Mouse (Mus musculus): Measurements from ENCODE around the gene Mgat3. TPM values are rescaled to one million over a fixed set of nuclear protein-coding genes. Genes with fewer than 3 reads are reported as not detected.
A peak's percentile ranks its signal among the peaks of the same experiment; 100 is the strongest.

The Mgat3 gene
- polyA plus RNA-seq, 1 experiment from 2014 or later, result 7.3 TPM

GRCm38 (mm10) chr15:80143760-80144159 lies 29.8 kb upstream of the Mgat3 start:
- WGBS, result 88% methylated on average over 6 of the region's 6 CpGs
- DNase-seq (ENCODE audit: low spot score), result no peak
- peaks cover 42% of the 10 kb centered on the region for H3K36me3 ChIP-seq (ENCODE audit: control insufficient read depth, insufficient read depth, low read length)

DNA sequence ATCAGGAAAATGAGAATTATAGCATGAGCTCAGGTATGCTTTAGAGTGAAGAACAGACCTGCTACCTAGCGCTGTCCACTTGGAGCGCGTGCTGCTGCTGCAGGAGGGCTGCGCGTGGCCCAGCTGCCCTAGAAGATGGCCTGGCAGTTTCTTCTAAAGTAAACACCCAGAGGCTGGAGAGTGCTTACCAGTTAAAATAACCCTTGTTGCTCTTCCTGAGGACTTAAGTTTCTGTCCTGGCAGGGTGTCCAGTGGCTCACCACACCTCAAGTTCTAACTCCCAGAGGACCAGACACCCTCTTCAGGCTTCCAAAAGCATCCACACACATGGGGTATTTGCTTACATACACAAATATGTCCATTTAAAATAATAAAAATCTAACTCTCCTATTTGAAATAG lies 28.1 kb upstream of the Mgat3 start:
- no peaks in the 10 kb centered on the region for H3K4me1 ChIP-seq (ENCODE audit: control insufficient read depth, insufficient read depth, low read length)
- ATAC-seq (ENCODE audit: low read depth), result no peak
- H3K36me3 ChIP-seq (ENCODE audit: control insufficient read depth, insufficient read depth, low read length), result peaks cover 54% of the 10 kb centered on the region

More at GRCm38 (mm10) chr15:80143760-80144159, 29.8 kb upstream of the Mgat3 start:
- H3K9me3 ChIP-seq (ENCODE audit: control insufficient read depth, low read length), result peaks cover 6% of the 10 kb centered on the region; the same call in 1 of the 2 replicates
- ATAC-seq (ENCODE audit: low read depth), result no peak
- H3K27ac ChIP-seq (replicated peaks; ENCODE audit: low read depth, low read length), result no peak overlapping the region
- H3K9ac ChIP-seq (ENCODE audit: low read depth, low read length), result no peak overlapping the region
- H3K4me3 ChIP-seq (ENCODE audit: low read depth, low read length), result no peak overlapping the region
- H3K4me1 ChIP-seq (ENCODE audit: control insufficient read depth, insufficient read depth, low read length), result no peaks in the 10 kb centered on the region
- H3K4me2 ChIP-seq (ENCODE audit: low read depth, low read length), result no peak overlapping the region
- H3K27me3 ChIP-seq (replicated peaks; ENCODE audit: control insufficient read depth, insufficient read depth, low read length), result no peaks in the 10 kb centered on the region

GRCm38 (mm10) chr15:80146153-80146552 lies 27.4 kb upstream of the Mgat3 start:
- no peak for ATAC-seq (ENCODE audit: low read depth)
- Histone ChIP-seq H3K4me1 (ENCODE audit: control insufficient read depth, insufficient read depth, low read length) (no peaks in the 10 kb centered on the region), H3K9me3 (ENCODE audit: control insufficient read depth, low read length) (peaks cover 6% of the 10 kb centered on the region; the same call in 1 of the 2 replicates), H3K36me3 (ENCODE audit: control insufficient read depth, insufficient read depth, low read length) (peaks cover 55% of the 10 kb centered on the region), H3K4me3 (ENCODE audit: low read depth, low read length) (no peak overlapping the region), H3K27ac (replicated peaks; ENCODE audit: low read depth, low read length) (no peak overlapping the region), H3K27me3 (replicated peaks; ENCODE audit: control insufficient read depth, insufficient read depth, low read length) (no peaks in the 10 kb centered on the region), H3K9ac (ENCODE audit: low read depth, low read length) (no peak overlapping the region), H3K4me2 (ENCODE audit: low read depth, low read length) (no peak overlapping the region)
- no peak for DNase-seq (ENCODE audit: low spot score)
- WGBS, result 48% methylated on average over 6 of the region's 6 CpGs

More for the DNA sequence above, 28.1 kb upstream of the Mgat3 start:
- DNase-seq (ENCODE audit: low spot score), result no peak
- WGBS, result 84% methylated on average over 5 of the region's 5 CpGs
- Histone ChIP-seq H3K27me3 (replicated peaks; ENCODE audit: control insufficient read depth, insufficient read depth, low read length) (no peaks in the 10 kb centered on the region), H3K4me3 (ENCODE audit: low read depth, low read length) (no peak overlapping the region), H3K9me3 (ENCODE audit: control insufficient read depth, low read length) (peaks cover 6% of the 10 kb centered on the region; the same call in 1 of the 2 replicates), H3K27ac (replicated peaks; ENCODE audit: low read depth, low read length) (no peak overlapping the region), H3K4me2 (ENCODE audit: low read depth, low read length) (no peak overlapping the region), H3K9ac (ENCODE audit: low read depth, low read length) (no peak overlapping the region)

GRCm38 (mm10) chr15:80147090-80147489 lies 26.4 kb upstream of the Mgat3 start:
- no peak overlapping the region for H3K27ac ChIP-seq (replicated peaks; ENCODE audit: low read depth, low read length)
- ATAC-seq (ENCODE audit: low read depth), result no peak
- H3K27me3 ChIP-seq (replicated peaks; ENCODE audit: control insufficient read depth, insufficient read depth, low read length), result no peaks in the 10 kb centered on the region
- H3K4me2 ChIP-seq (ENCODE audit: low read depth, low read length), result no peak overlapping the region
- DNase-seq (ENCODE audit: low spot score), result no peak
- H3K4me1 ChIP-seq (ENCODE audit: control insufficient read depth, insufficient read depth, low read length), result no peaks in the 10 kb centered on the region
- 84% methylated on average over 14 of the region's 14 CpGs for WGBS
- H3K36me3 ChIP-seq (ENCODE audit: control insufficient read depth, insufficient read depth, low read length), result peaks cover 54% of the 10 kb centered on the region
- H3K4me3 ChIP-seq (ENCODE audit: low read depth, low read length), result no peak overlapping the region
- peaks cover 2% of the 10 kb centered on the region; the same call in 1 of the 2 replicates for H3K9me3 ChIP-seq (ENCODE audit: control insufficient read depth, low read length)
- no peak overlapping the region for H3K9ac ChIP-seq (ENCODE audit: low read depth, low read length)

GRCm38 (mm10) chr15:80147511-80147910 lies 26.0 kb upstream of the Mgat3 start:
- Histone ChIP-seq H3K4me2 (ENCODE audit: low read depth, low read length) (no peak overlapping the region), H3K4me1 (ENCODE audit: control insufficient read depth, insufficient read depth, low read length) (no peaks in the 10 kb centered on the region), H3K27ac (replicated peaks; ENCODE audit: low read depth, low read length) (no peak overlapping the region), H3K9me3 (ENCODE audit: control insufficient read depth, low read length) (no peaks in the 10 kb centered on the region), H3K27me3 (replicated peaks; ENCODE audit: control insufficient read depth, insufficient read depth, low read length) (no peaks in the 10 kb centered on the region), H3K9ac (ENCODE audit: low read depth, low read length) (no peak overlapping the region), H3K4me3 (ENCODE audit: low read depth, low read length) (no peak overlapping the region), H3K36me3 (ENCODE audit: control insufficient read depth, insufficient read depth, low read length) (peaks cover 54% of the 10 kb centered on the region; the same call in 1 of the 2 replicates)
- ATAC-seq (ENCODE audit: low read depth) (no peak), DNase-seq (ENCODE audit: low spot score) (no peak)
- 74% methylated on average over 5 of the region's 5 CpGs for WGBS

DNA sequence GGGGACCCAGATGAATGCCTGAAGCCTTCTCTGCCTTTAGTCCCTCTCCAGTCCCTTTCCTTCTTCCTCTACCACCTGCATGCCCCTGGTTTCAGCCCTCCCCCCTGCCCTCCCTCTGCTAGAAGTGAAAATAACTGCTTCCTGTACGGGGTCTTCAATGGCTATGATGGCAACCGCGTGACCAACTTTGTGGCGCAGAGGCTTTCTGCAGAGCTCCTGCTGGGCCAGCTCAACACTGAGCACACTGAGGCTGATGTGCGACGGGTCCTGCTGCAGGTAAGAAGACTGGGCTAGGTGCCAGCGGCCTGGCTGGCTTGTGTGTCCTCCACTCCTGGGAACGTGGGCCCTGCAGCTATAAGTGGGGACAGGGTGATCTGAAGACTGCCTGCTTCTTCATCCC lies 25.0 kb upstream of the Mgat3 start:
- ATAC-seq (ENCODE audit: low read depth) (no peak), DNase-seq (ENCODE audit: low spot score) (no peak)
- Histone ChIP-seq H3K36me3 (ENCODE audit: control insufficient read depth, insufficient read depth, low read length) (peaks cover 55% of the 10 kb centered on the region; the same call in 1 of the 2 replicates), H3K4me1 (ENCODE audit: control insufficient read depth, insufficient read depth, low read length) (no peaks in the 10 kb centered on the region), H3K4me2 (ENCODE audit: low read depth, low read length) (no peak overlapping the region), H3K9ac (ENCODE audit: low read depth, low read length) (no peak overlapping the region), H3K27me3 (replicated peaks; ENCODE audit: control insufficient read depth, insufficient read depth, low read length) (no peaks in the 10 kb centered on the region), H3K9me3 (ENCODE audit: control insufficient read depth, low read length) (no peaks in the 10 kb centered on the region), H3K27ac (replicated peaks; ENCODE audit: low read depth, low read length) (no peak overlapping the region), H3K4me3 (ENCODE audit: low read depth, low read length) (no peak overlapping the region)
- 83% methylated on average over 8 of the region's 8 CpGs for WGBS

DNA sequence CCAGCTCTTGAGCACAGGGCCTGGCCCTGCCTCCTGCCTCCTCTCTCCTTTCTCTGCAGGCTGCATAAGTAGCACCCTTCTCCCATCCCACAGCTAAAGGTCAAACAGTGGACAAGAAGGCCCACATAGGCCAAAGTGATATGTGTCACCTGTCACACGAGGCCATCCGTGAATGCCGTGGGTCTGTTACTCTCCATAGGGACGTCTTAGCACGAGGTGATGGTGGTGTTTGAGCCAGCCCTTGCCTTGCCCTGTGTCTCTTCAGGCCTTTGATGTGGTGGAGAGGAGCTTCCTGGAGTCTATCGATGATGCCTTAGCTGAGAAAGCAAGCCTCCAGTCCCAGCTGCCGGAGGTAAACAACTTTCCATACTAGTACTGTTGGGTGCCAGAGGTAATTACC lies 24.0 kb upstream of the Mgat3 start:
- Histone ChIP-seq H3K9ac (ENCODE audit: low read depth, low read length) (no peak overlapping the region), H3K9me3 (ENCODE audit: control insufficient read depth, low read length) (no peaks in the 10 kb centered on the region), H3K27ac (replicated peaks; ENCODE audit: low read depth, low read length) (no peak overlapping the region), H3K4me3 (ENCODE audit: low read depth, low read length) (no peak overlapping the region), H3K4me1 (ENCODE audit: control insufficient read depth, insufficient read depth, low read length) (no peaks in the 10 kb centered on the region), H3K27me3 (replicated peaks; ENCODE audit: control insufficient read depth, insufficient read depth, low read length) (no peaks in the 10 kb centered on the region), H3K36me3 (ENCODE audit: control insufficient read depth, insufficient read depth, low read length) (peaks cover 63% of the 10 kb centered on the region), H3K4me2 (ENCODE audit: low read depth, low read length) (no peak overlapping the region)
- WGBS, result 88% methylated on average over 7 of the region's 7 CpGs
- ATAC-seq (ENCODE audit: low read depth), result no peak
- no peak for DNase-seq (ENCODE audit: low spot score)

DNA sequence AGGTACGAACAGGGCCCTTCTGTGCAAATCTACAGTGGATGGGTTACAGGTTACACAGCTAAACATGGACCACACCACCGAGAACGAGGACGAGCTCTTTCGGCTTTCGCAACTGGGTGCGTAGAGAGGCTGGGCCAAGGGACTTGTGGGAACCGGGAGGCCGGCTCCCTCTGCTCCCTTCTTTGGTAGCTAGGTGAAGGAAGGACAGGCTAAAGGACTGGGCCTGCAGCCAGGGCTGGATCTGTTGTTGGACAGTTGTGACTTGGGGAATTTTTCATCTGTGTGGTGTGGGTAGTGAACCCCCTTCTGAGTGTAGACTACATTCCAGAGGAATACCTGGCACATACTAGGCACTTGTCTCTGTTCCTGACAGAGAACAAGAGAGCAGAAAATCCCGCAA lies 20.9 kb upstream of the Mgat3 start:
- peaks cover 93% of the 10 kb centered on the region for H3K36me3 ChIP-seq (ENCODE audit: control insufficient read depth, insufficient read depth, low read length)
- no peak for DNase-seq (ENCODE audit: low spot score)

GRCm38 (mm10) chr15:80153757-80154156 lies 19.8 kb upstream of the Mgat3 start:
- WGBS, result 68% methylated on average over 10 of the region's 11 CpGs
- Histone ChIP-seq H3K4me1 (ENCODE audit: control insufficient read depth, insufficient read depth, low read length) (no peaks in the 10 kb centered on the region; the same call in 1 of the 2 replicates), H3K9me3 (ENCODE audit: control insufficient read depth, low read length) (no peaks in the 10 kb centered on the region), H3K36me3 (ENCODE audit: control insufficient read depth, insufficient read depth, low read length) (peaks cover 96% of the 10 kb centered on the region), H3K9ac (ENCODE audit: low read depth, low read length) (no peak overlapping the region), H3K4me2 (ENCODE audit: low read depth, low read length) (no peak overlapping the region), H3K4me3 (ENCODE audit: low read depth, low read length) (no peak overlapping the region), H3K27me3 (replicated peaks; ENCODE audit: control insufficient read depth, insufficient read depth, low read length) (no peaks in the 10 kb centered on the region), H3K27ac (replicated peaks; ENCODE audit: low read depth, low read length) (no peak overlapping the region)
- no peak for DNase-seq (ENCODE audit: low spot score)
- ATAC-seq (ENCODE audit: low read depth), result no peak

More for the DNA sequence above, 20.9 kb upstream of the Mgat3 start:
- H3K27ac ChIP-seq (replicated peaks; ENCODE audit: low read depth, low read length), result no peak overlapping the region
- 0 out of 2 replicates have a peak overlapping the region, but pooled peaks have one; percentile 19 for H3K9ac ChIP-seq (ENCODE audit: low read depth, low read length)
- no peak overlapping the region for H3K4me3 ChIP-seq (ENCODE audit: low read depth, low read length)
- WGBS, result 84% methylated on average over 10 of the region's 10 CpGs
- H3K4me2 ChIP-seq (ENCODE audit: low read depth, low read length), result no peak overlapping the region
- H3K27me3 ChIP-seq (replicated peaks; ENCODE audit: control insufficient read depth, insufficient read depth, low read length), result no peaks in the 10 kb centered on the region
- no peaks in the 10 kb centered on the region for H3K9me3 ChIP-seq (ENCODE audit: control insufficient read depth, low read length)
- no peaks in the 10 kb centered on the region for H3K4me1 ChIP-seq (ENCODE audit: control insufficient read depth, insufficient read depth, low read length)
- ATAC-seq (ENCODE audit: low read depth), result no peak
